Mouse (Mus musculus) heart, postnatal 25 days (tissue): ENCODE data around the gene Elavl4. TPM values are rescaled to one million over a fixed set of nuclear protein-coding genes. Genes with fewer than 3 reads are reported as not detected.
A peak's percentile ranks its signal among the peaks of the same experiment; 100 is the strongest.

Experiments
- DNase-seq: peaks from one replicate; pipeline ENCODE4 v3.0.0; 2022; ENCODE audit warnings: low spot score
- intact Hi-C: fragments of 180-260 bp; cut with DNase I; formaldehyde crosslinking; loops from one replicate; pipeline ENCODE4 v1.15.1; 2025
- total RNA-seq, 2 experiments: library from RNA; stranded (reverse); gene quantifications; 2 replicates each; pipeline ENCODE4 v1.2.3; 2021

Gene Elavl4
- under 1 TPM; 0.08 to 0.14 TPM for total RNA-seq

DNA sequence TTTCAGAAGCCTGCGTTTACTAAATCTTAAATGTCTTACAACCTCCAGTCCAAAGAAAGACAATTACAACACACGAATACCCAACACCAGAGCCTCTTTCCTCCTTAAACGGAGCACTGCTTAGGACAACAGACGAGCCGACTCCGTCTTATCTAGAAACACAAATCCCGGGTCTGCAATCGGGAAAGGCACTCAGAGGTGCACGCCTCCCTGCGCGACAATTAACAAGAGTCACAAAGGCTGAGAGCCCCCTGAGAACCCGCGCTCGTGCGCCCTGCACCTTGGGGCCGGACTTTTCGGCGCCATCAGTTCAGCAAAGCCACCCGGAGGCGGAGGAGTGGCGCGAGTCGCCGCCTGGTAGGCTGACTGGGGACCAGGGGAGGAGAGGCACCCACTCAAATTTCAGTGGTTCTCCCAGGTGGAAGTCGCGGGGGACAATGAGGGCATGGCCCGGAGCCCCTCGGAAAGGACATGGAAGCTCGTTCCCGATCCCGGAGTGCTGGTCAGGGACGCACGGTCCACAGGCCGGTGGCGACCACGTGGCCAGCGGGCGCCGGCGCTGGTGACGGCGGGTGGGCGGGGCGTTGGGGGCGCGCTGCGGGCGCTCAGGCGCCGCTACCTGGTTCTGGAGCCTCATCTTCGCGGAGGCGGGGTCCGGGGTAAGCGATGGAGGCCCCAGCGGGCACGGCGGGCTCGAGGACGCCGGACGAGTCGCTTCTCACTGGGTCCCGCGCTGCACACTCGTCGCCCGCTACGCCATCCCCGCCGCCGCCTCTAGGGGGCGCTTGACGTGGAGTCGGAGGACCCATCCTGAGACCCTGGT is at the start of gene Elavl4:
Gene Elavl4, minus strand, starts transcription at position 732 of the 823 bp plus-strand sequence.
- DNase-seq: no peak
- intact Hi-C loops: no loop called here

DNA sequence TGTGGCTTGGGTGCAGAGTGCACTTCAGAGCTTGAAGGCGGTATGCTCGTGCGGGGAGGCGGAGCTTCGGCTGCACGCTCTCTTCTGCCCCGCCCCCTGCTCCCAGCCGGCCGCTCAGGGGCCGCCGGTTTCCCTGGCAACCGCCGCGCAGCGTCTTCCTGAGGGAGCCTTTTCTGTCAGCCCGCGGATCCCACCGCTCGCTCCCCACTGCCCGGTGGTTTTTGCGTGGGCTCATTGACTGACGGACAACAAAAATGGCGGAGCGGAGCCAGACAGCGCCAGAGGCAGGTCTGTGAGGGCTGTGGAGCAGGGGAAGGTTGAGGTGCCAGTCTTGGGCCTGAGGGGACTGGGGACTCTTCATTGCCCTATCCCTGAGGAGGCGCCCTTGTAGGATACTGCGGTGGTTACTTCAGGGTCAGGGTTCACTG is 45.9 kb upstream of the Elavl4 start, which contains the start of gene Agbl4:
Gene Agbl4, plus strand, starts transcription at position 44 of the 428 bp plus-strand sequence.
- intact Hi-C loops: no loop called here

DNA sequence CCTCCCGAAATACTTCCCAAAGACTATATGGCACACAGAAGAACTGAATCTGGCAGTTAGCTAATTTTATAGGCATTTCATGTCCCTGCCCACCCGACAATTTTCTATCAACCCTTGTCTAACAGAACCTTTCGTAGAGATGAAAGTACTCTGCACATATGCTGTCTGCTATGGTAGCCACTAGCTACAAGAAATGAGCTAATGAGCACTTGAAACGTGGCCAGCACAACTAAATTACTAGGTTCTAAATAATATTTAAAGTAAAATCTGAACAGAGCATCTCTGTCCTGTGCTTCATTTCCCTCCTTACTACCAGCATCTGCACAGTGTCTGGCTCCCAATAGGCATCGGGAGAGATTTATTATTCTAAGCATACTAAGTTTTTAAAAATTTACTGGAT is 44.5 kb upstream of the Elavl4 start:
- no peak for DNase-seq
- intact Hi-C loops: no loop called here

More for the DNA sequence above, 45.9 kb upstream of the Elavl4 start, which contains the start of gene Agbl4:
- DNase-seq: peak; percentile 1

DNA sequence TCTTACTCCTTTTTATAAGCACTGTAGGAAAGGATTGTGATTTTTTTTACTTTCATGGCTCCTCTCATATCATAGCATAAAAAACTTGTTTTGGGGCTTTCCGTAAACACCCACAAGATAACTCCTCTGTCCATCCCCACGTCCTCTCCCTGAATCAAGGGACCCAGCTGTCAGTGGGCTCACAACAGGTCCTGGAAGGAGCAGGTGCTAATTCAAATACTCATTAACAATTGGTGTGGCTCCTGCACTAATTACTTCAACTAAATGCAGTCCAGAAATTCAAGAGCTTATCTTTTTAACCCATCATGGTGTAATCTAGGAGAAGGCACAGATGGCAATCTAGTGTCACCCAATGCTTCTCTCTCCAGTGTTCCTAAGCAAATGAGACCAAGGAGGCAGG is 8.9 kb upstream of the Elavl4 start:
- DNase-seq: no peak
- intact Hi-C loops: no loop called here

DNA sequence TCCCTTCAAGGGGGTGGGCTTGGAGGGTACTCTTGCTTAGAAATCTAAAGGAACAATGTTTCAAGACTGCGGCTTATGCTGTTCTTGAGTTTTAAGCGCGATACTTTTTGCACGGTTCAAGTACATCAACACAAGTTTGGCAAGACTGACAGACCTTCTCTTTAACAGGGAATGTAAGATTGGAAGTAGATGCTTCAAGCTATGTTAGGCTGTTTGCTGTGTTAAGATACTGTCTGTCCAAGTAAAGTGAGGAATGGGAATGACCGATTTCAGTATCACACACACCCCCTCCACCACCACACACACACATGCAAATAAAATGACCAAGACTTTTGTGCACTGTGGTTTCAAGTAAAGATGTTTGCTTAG is 276 bp upstream of the Elavl4 start:
- intact Hi-C loops: no loop called here

DNA sequence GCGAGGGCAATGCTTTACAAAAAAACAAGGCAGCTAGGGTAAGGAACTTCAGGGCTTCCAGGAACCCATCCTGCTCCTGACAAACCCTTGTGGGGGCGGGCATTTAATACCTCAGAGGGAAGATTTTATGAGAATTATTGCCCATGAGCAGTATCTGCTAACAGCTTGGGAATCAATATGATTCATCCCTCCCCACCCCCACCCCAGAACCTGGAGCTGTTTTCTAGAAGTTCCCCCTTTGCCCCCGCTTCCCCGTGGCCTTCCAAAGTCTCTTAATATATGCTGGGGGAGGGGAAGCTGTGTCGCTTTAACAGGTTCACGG is 892 bp downstream of the Elavl4 start:
- intact Hi-C loops: no loop called here
- no peak for DNase-seq

More for the DNA sequence above, 276 bp upstream of the Elavl4 start:
- DNase-seq: no peak

DNA sequence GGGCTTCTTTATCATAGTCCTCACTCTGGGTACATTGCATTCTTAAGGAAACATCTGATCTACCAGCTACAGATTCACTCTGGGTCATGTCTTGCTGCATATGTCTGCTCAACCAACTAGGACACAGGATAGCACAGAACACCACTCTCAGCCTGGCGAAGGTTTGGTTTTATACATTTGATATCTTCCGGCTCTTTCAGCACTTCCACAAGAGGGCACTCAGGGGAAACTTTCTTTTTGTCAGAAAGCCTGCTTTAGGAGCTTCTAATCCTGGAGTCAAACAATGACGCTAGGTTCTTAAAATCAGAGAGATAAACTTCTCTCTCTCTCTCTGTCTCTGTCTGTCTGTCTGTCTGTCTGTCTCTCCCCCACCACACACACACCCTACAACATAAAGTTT is 27.8 kb downstream of the Elavl4 start:
- intact Hi-C loops: loop anchor here (10.0 kb wide), 1 partner anchor 171 kb away; no protein-coding TSS in a partner anchor

DNA sequence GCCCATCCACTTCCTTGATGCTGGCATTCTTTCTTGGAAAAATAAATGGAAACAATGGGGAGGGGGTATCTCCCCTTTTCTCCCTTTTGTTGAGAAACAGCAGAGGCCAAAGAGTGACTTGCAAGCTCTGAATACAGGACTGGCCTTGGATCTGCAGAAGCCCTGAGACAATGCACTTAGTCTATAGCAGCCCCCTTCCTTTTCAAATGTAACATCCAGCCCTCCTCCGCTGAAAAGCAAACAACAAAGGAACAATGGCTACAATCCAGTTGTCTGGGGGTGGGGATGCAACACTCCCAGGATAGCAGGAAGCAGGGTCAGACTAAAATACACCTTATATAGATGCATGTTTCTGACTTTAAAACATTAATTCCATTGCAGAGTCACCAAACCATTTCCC is 39.6 kb downstream of the Elavl4 start:
- no peak for DNase-seq
- intact Hi-C loops: no loop called here

More for the DNA sequence above, 27.8 kb downstream of the Elavl4 start:
- no peak for DNase-seq

DNA sequence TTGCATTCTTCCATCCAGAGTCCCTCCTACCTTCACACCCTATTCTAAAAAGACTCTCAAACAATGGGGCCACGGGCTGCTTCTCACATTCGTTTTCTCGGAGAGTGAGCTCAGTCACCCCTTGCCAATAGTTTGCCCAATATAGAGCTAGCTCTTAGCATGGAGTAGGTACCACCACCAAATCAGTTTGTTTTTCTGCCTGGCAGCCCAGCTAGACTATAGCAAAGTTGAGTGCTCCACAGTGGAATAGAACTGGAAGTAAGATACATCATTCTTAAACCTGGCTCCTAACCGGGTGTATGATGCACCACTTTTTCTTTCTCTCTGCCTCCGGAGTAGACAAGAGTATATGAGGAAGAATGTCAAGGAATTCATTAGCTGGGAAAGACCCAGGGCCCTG is 44.7 kb downstream of the Elavl4 start:
- intact Hi-C loops: no loop called here
- no peak for DNase-seq

DNA sequence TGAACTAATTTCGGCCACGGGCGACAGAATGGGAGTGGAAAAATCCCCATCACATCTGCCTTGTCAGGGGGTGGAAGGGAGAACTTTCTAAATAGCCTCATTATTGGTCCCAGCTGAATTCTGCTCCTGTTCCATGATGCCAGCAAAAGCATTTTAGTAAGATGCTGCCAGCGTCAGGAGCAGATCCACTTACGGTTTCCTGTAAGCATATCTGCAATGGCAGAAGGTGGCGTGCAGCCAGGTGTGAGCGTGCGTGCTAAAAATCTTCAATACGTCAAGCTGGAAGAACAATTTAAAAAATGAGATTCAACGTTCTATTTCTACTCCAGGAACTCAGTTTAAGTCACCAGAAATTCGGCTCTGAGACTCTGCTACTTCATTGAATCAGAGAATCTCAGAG is 45.1 kb downstream of the Elavl4 start:
- intact Hi-C loops: no loop called here
- no peak for DNase-seq

DNA sequence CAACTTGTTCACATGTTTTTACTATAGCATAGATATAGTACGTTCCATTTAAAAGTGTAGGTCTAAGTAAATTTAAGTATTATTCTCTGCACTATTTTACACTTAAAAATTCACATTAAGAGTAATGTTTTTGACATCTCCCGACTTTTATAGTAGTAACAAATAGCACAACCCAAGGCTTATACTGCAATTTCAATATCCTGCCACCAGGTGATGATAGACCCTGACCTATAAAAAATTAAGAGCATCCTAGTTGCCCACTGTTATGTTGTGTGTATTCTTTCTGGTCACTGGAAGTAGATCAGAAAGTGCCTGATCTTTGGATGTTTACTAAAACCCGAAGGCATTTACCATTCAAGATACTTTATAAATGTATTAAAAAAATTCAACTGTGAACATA is 55.9 kb downstream of the Elavl4 start:
- intact Hi-C loops: no loop called here
- no peak for DNase-seq

DNA sequence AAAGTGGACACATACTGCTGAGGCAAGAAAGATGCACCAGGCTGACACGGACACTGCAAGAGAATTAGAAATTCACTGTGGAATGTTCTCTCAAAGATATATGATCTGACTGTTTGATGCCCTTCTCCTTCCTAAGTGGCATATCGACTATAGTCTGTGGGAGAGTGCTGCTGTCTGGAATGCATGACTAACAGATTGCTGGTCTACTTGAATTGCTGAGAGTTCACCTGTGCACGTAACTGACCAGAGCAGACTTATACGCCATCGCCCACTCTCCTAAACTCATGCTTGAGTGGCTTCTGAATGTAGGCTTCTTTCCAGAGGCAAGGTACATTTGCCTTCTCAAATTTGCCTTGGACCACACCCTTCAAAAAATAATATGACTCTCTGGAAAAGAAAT is 58.5 kb downstream of the Elavl4 start:
- intact Hi-C loops: no loop called here
- DNase-seq: no peak

DNA sequence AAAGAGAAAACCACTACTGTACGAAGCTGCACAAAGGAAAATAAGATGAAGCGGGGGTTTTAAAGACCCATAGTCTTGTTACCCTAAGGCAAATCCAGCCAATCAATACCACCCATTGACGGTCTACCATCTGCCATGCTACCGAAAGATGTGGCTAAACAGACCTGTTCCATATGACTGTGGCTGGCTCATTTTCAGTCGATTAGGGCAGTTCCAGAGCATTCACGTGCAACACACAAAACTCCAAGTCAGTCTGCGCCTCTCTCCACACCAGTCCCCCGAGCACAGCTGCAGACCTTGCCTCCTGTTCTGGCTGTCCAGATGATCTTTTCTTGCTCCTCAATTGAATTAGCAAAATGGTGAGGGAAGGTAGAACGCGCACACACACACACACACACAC is 59.2 kb downstream of the Elavl4 start:
- intact Hi-C loops: no loop called here
- DNase-seq: no peak

DNA sequence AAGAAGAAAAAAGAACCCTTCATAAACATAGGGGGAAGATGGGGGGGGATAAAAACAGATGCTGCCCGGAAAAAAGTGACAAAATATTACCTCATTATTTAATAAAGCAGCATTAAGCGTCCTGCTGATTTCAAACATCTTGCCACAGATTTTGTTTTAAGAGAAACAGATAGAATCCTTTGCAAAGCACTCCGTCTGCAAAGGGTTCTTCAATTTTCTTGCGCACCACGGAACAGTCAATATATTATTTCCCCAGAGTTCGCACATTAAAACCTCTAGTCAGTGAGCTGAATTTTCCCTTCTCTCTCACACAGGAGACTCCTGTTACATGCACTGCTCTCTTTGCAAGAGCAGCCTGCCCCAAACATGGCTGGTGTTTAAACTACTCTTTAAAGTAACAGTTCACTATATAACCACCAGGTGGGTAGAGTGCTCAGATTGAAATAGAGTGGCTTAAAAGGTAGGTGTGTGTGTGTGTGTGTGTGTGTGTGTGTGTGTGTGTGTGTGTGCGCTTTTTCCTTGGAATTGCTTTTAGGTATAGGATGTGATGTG is 61.1 kb downstream of the Elavl4 start:
- intact Hi-C loops: no loop called here
- no peak for DNase-seq

DNA sequence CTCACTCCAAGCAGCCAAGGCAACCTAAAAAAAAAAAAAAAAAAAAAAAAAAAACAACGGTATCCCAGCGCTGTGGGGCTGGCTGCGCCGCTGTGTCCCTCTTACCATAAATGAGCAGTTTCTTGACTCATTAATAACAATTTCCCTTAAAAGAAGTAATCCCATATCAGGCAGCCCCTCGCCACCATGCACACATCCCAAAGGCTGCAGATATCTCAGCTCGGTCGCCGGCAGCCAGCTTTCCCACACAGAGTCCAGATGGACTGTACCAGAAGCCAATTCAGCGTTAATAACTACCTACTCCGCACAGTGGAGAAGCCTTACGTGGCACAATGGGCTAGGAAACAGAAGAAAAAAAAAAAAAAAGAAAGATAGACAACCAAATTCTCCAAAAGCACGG is 61.7 kb downstream of the Elavl4 start:
- DNase-seq: no peak
- intact Hi-C loops: no loop called here

DNA sequence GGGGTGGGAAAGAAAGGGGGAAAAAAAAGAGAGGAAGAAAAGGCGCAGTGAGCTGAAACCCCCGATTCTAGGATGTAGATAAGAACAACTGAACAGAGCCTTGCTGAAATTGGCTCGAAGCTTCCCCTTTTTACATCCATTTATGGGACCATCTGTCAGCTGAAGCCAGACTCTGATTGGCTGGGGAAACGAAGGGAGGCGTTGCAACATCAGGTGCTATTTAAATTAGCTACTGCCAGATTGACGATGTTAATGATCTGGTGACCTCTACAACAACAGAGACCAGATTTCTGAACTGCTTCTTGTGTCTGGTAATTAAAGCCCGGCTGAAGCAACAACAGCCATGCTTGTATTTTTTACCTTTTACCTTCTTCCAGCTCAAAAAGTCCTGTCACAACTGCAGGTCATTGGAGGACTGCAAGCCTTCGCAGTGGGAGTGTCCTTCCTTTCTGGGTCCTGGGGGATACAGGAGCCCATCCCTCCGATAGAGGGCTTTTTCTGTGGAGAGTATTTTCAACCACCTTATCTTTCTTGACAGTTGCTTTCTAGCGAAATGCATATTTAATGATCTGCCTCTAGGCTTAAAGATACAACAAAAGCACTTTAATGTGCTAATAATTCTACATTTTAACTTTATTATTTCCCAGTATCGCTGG is 64.2 kb downstream of the Elavl4 start:
- no peak for DNase-seq
- intact Hi-C loops: no loop called here

DNA sequence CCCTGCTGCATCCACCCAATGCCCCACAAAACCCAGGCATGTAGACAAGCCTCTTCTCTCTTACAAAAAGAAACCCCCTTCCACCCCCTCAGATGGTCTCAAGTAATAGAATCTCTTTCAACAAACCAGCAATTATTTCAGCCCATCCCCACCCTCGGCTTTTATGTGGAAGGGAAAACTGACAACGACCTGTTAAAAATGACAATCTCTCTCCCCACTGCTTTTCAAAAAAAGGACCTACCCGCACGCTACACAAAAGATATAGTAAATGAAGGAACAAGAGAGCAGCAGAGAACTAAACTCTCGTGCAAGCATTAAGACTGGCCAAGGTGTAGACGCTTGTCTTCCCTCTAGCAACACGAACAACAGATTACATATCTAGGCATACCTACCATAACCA is 64.9 kb downstream of the Elavl4 start:
- no peak for DNase-seq
- intact Hi-C loops: no loop called here

DNA sequence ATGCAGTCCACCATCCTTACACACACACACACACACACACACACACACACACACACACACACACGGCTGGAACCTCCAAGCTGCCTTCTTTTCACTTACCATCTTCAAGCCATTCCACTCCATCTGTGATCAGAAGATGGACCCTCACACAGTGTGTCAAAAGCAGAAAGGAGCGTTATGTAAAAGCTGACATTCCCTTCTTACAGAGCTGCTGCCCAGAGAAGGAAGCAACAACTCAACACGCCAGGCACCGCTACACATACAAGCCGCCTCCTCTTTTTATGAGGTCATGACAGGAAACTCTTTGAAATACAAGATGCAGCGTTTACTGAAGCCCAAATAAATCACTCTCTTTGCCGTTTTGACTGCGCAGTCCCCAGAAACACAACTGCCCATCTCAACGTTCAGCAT is 65.3 kb downstream of the Elavl4 start:
- intact Hi-C loops: no loop called here
- DNase-seq: no peak

DNA sequence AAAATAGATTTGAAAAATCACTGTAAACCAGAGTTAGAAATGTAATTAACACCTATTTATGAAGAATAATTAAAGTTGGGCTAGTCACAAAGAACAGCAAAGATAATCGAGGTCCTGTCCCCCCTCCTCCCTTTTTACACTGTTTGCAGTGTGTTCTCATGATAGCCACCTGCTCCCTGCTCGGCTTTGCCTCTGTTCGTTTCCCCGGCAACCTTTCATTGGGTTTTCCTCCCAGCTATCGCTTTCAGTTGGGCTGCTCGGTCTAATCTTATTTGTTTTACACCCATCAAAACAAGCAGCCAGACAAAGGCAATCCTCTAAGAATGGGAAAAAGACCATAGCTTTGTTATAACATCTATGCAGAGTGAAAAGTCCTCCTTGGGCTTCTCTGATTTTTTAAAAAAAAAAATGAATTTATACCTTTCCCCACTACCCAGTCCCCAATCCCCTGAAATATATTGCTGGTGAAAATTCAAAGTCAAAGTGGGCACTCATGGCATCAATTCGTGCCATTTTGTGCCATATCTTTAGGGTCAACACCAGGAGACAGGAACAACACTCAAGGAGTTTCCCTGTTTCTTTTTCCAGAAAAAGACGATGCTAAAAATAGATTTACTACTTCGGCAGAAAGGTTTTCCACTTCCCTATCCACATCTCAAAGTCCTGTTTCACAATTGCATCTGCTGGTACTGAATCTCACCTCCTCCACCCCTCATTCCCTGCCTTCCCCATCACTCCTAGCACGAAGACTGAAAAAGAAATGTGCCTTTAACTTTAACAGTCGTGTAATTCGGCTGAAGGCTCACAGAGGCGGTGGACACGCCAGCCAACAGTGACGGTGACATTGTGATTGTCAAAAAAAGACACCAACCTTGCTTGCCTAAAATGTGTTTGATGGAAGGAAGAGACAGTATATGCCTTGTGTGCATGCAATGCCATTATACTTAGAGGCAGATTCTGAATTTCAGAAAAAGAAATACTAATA is 66.1 kb downstream of the Elavl4 start:
- DNase-seq: no peak
- intact Hi-C loops: no loop called here

DNA sequence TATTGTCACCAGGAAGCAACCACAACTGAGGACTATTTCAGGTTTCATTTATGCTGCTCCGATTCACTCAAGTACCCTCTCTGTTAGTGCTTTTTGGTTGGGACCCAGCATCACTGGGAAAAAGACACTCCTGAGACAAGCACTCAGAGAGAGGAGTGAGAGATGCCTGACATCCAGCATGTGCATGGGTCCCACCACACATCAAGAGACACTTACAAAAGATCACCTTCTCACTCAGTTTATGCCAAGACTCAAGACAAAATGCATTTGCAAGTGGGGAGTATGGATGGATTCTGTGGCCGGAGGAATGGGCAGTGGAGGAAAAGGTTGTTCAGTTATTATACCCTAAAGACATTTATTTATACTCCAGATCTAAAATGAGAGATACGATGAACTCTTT is 67.3 kb downstream of the Elavl4 start:
- no peak for DNase-seq
- intact Hi-C loops: no loop called here
